Mouse (Mus musculus) kidney, adult 9 months (tissue): Measurements from ENCODE around the gene Gm42791.
A peak's percentile ranks its signal among the peaks of the same experiment; 100 is the strongest.

Experiments
- DNase-seq: peaks from one replicate; pipeline ENCODE4 v3.0.0; 2022

The Gm42791 gene

DNA sequence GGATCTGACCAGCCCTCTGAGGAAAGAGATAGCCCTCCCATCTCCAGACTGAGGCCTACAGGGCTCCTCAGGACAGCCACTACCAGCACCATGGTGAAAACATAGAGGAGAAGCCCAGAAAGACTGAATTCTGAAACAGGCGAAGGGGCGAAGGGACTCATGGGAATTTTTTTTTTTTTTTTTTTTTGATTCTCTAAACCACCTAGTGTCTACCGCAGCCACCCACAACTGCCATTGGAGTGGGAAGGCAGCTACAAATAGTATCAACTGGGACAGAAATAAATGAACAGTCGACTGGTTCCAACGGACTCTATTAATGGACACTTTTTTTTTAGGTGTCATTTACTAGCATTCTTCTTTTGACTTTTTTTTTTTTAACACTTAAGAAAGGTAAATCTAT lies 43.6 kb downstream of the Gm42791 start:
- DNase-seq, result no peak

DNA sequence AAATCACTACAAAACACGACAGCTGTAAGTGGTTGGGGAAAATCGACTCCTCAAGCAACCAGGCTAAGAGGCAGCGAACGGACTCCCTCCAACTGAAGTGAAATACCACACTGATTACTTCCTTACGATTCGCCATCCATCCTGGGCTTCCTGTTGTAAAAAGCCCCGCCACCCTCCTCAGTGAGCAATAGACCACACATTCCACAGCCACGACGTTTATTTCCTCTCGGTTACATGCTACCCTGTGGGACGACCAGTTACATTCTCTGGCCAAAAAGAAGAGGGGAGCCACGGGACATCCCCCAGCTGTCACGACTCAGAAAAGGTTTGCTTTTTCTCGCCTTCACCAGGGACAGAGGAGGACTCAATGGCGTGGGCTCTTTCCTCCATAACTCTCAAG lies 44.9 kb downstream of the Gm42791 start:
- peak; percentile 12 for DNase-seq

DNA sequence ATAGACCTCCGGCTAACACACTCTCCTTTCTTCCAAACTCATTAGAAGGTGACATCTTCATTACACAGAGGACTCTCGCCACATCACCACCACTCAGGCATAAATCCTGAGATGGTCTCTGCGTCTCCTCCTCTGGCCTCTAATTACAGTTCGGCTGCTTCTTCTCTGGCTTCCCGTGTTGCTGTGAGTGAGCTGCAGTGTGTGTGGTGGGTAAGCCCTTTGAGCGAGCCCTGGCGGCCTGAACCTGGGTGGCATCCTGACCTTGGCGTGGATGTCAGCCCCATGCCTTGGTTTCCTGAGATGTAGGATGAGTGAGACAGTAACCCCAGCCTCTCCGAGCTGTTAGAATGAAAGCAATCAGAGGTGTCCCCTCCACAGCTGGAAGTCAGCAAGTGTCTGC lies 46.4 kb downstream of the Gm42791 start:
- no peak for DNase-seq

DNA sequence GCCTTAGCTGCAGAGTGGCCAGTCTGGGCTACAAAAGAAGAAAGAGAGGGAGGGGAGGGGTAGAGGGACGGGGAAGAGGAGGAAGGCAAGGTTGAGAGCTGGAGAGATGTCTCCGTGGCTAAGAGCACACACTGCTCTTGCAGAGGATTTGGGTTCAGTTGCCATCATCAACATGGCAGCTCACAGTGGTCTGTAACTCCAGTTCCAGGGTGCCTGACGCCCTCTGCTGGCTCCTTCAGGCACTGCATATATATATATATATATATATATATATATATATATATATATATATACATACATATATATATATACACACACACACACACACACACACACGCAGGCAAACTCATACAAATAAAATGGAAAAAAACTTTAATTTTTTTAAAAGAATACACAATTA lies 47.5 kb downstream of the Gm42791 start:
- DNase-seq, result no peak

DNA sequence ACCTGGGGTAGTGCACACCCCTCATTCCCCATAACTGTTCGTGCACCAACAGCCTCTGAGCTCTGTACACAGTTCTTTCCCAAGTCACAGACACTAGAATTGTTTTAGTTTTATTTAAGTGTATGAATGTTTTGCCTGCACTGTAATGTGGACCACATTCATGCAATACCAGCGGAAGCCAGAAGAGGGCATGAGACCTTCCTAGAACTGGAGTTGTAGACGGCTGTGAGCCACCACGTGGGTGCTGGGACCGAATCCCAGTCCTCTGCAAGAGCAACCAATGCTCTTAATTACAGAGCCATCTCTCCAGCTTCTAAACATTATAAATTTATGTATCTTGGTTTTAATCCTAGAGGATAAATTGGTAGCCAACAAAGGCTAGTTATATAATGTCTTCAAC lies 48.2 kb downstream of the Gm42791 start:
- no peak for DNase-seq

DNA sequence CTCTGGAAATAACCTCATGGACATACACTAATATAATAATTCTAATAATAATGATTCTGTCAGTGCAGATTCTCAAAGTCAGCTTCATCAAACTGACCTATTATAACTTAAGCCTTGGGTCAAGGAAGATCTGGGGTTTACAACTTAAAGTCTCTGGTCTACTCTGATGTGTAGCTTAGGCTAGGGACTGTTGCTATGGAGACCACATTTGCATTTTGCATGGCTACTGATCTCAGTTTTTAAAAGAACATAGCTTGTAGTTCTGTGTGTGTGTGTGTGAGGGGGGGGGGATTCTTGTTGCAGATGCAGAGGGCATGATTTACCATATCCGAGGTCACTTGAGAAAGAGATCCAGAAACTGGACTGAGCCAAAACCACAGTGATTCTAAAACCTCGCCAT lies 49.2 kb downstream of the Gm42791 start:
- DNase-seq, result no peak

DNA sequence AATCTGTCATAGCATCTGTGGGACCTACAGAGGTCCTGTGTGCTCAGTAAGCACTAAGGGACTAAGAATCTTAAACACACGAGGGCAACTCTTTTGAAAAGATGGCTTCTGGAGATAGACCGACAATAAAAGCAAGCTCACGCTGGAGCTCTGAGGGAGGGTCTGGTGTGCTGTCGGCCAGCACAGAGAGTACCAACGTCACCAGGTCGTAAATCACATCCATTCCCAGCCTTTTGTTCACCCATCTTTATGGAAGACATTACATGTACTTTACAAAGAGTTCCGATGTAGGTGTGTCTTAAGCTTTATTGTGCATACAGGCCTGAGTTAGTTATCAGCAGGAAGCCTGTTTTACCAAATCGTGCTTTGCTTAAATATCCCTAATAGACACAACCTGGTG lies 50.9 kb downstream of the Gm42791 start:
- DNase-seq, result no peak

DNA sequence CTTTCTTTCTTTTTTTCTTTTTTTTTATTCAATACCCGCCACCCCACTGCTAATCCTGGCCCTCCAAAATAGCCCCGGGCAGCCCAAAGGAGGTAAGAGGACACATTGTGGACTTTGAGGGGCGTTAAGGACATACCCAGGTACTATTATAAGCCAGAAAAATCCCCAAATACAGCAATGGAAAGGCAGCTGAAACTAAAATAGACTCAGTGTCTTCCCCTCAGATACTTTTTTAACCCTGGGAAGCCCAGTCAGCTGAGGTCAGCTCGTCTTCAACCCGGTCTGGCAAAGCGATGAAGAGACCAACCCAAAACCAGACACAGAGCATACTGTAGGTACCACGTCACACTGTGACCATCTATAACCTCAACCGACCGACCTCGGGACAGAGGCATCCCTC lies 51.5 kb downstream of the Gm42791 start:
- no peak for DNase-seq

DNA sequence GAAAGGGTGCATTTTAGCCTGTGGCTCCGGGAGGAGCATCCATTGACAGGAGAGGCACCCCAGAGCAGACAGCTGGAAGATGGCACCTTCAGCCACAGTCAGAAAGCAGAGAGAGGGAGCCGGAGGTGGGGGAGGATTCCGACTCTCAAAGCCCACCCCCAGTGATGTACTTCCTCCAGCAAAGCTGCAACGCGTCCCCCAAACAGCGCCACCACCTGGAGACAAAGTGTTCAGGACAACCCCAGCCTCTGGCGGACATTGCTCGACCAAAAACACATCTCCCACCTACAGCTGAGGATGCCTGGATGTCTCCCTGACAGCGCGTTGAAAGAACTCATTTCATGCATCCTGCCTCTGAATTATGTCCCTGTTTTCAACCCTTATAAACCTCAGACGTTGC lies 52.0 kb downstream of the Gm42791 start:
- no peak for DNase-seq

DNA sequence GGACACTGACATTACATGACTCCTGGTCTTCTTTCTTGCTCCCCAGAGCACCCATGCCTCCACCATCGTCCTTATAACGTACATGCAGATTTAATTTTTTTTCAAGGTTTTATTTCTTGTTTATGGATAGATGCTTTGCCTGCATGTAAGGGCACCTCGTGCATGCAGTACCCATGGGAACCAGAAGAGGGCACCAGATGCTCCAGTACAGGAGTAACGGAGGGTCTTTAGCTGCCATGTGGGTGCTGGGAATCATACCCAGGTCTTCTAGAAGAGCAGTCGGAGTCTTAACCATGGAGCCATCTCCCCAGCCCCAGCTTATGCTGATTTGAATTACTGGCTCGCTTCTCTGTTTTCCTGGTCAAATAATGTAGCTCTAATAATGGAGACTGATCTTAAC lies 52.6 kb downstream of the Gm42791 start:
- no peak for DNase-seq

DNA sequence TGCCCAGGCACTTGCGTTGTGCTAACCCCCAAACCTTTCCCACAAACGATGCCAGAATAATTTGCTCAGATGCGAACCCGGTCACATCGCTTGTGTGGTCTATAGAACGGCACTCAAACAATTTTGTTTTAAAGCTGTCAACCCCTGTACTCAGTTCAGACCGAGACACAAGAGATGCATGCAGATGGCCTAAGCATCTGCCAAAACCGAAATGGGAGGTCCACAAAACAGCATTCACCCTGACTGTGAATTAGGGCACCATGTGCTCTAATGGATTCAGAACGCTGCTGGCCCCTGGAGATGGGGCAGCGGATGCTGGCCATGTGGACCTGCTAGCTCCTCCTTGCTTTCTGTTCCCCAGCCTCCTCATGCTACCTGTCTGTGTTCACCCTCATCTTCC lies 53.1 kb downstream of the Gm42791 start:
- no peak for DNase-seq

DNA sequence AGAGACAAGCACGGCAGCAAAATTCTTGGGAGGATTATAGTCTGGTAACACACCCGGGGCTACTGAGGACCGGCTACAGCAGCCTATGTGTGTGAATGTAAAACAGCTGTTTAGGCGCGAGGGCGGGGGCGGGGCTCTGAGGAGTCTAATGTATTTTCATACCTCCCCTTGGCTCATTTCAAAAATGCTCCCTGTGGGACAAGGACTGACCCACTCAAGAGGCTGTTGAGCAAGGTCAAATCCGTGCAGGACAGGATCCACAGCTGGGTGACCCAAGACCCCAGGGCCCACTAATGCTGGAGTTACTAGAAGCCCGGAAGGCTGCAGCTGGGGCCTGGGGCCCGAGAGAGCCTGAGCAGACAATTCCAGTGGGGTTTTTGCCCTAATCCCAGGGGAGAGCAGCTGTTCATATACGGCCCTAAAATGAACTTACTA lies 55.0 kb downstream of the Gm42791 start:
- no peak for DNase-seq

DNA sequence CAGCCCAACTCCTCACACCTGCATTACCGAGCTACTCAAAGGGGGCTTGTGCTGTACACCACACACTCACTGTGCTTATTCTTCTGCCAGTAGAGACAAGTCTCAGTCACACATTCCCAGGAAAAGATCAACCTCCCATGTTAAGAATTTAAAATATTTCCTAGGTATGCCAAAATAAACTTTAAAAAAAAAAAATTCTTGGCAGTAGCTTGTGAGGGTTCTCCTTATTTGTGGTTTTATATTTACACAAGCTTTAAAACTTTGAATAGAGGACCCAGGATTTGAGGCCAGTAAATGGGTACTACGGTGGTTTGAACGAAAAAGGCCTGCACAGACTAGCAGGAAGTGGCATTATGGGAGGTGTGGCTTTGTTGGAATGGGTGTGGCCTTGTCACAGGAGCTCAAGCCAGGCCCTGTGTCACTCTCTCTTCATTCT lies 58.4 kb downstream of the Gm42791 start:
- DNase-seq, result peak; percentile 54

DNA sequence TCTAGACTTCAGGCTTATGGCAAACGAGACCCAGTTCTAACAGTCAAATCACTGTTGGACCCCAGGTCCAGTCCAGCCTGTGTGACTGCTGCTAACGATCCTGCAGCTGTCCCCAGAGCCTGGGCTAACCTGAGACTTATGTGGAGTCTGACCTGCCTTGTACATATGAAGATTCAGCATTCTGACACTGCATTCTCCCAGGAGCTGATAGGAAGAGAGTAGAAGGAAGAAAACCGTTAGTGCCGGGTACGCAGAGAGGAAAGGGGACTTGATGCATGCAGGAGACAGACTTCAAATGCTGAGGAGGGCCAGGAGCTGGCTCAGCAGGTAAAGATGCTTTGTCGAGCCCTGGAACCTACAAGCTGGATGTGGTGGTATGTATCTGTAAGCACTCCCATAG lies 59.1 kb downstream of the Gm42791 start:
- DNase-seq, result no peak

DNA sequence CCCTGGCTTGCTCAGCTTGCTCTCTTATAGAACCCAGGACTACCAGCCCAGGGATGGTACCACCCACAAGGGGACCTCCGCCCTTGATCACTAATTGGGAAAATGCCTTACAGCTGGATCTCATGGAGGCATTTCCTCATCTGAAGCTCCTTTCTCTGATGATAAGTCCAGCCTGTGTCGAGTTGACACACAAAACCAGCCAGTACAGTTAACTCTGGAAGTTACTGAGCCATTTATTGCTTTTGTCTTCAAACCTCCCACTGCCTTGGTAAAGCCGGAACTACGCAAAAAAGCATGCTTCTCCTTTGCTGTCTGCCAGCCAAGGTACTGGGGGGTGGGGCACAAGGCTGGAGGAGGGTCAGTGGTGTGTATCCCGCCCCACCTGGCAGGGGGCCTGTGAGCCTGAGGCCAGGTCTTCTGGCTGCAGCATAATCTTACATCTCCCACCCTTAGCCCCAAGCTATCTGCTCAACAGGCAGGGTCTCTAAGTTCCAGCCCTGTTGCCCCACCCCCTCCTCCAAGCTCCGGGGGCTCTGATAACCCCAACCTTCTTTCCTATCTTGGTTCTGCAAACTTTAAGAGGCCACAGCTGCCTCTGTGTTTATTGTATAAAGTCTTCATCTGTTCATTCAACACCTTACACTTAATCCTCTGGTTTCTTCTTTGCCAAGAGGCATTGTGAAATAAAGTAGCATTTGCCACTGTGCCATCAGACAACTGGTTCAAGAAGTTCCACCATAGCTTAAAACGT lies 59.7 kb downstream of the Gm42791 start:
- DNase-seq, result peak; percentile 46

DNA sequence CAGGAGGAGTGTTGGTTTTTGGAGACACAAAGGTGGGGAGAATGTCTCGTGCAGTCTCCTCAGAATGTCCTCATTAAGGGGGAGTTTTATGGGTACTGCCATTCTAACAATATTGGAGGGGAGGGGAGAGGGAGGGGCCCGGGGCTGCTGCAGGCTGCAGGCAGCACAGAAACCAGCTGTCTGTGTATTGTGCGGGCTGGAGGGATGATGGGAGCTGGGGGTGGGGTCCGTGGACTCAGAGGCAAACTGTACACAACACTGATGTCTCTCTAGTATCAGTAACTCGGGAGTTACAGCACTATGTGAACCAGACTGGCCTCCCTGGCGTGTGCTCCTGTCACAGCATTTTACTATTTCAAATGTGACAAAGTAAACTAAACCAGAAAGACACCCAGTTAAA lies 60.5 kb downstream of the Gm42791 start:
- no peak for DNase-seq

DNA sequence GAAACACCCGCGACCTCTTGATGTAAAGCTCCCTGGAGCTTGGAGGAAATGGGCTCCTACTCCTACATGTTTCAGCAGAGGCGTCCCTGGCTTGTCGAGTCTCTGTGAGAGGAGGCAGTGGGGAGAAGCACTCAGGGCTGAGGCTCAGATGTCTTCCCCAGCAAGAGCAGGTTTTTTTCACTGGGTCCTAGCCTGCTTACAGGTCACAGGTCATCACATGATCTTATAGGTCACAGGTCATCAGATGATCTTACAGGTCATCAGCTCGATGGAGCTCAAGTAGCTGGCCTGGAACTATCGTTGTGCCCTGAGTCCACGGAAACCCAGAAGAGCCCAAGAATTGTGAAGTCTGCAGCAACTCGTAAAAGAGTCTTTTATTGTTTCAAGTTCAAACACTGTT lies 61.2 kb downstream of the Gm42791 start:
- DNase-seq, result no peak

DNA sequence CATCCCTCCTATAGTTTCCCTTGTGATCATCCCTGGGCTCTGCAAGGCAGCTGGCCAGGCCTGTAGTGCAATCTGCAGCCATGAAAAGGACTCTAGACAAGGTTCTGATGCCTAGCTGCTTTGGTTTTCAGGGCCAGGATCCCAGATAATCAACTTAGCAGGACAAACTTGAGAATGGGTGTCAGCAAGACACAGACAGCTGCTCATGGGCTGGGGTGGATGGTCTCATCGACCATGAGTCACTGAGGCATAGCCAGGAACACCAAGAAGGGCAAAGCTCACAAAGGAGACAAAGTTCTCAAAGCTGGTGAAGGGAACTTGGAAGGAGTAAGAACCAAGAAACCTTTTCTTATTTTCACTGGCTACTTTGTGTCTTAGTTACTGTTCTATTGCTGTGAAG lies 63.6 kb downstream of the Gm42791 start:
- DNase-seq, result peak; percentile 92

DNA sequence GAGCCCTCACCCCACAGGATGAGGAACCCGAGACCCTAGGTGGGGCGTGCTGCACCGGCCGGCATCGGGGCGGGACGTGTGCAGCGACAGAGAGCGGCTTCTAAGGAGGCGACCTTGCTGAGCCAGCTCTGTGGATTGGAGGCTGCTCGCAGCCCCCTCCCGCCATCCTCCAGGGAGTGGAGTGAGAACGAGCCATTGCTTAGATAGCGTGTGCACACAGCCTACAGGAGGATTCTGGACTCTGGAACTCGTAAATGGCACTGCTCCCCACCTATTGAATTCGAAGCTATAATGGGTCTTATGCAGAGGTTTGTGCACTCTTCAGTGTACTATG lies 65.9 kb downstream of the Gm42791 start, which contains the start of gene Katnal1:
Gene Katnal1, minus strand, starts transcription at position 205 of the 334 bp plus-strand sequence.
- DNase-seq, result no peak

DNA sequence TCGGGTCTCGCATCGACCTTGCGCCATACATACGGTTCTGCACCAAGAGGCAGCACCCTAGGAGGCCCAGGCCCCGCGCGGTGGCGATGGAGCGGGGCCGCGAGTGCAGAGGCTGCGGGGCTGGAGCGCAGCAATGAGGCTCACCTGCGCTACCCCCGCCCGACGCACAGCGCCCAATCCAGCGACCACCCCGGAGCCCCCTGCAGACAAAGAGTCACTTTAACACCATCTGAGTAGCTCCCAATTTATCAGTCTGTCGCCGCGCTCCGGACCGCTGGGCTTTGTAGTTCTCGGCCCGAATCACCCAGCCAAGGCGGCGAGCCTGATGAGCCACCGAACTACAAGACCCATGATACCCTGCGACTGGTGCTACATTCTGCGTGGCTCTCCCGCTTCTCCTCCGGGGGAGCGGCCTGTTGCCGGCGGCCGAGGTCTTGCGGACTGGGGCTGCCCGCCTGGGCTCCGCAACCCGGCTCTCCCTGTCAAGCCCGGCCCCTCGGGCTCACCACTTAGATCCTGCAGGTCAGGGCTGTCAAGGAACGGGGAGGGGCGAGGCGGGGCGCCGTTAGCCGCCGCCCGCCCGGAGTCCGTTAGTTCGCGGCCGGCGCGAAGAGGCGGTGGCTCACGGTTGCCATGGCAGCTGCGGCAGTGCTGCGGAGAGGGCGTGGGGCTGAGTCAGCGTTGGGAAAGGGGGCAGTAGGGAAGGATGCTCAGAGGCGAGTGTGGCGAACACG lies 66.4 kb downstream of the Gm42791 start:
- DNase-seq, result peak; percentile 96

DNA sequence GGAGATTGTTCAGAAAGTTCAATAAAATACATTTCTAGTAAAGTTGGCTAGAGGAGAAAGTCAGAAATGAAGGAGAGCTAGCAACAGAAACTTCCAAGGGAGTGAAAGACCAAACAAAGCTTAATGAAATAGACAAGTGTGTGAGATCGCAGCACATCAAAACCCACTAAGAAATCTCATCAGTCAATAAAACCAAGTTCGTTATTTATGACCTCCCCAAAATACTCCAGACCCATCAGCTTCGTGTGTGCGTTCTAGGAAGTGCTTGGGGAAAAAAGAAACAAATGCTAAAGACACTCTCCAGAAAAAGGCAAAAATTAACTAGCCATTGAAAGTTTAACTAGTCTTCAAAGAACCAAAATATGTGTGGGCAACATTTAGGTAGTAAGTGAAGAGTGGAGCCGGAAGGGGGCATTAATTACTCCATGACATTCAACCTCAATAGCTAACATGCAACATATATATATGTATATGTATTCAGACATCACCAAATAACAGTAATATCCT lies 67.2 kb downstream of the Gm42791 start:
- DNase-seq, result peak; percentile 53

DNA sequence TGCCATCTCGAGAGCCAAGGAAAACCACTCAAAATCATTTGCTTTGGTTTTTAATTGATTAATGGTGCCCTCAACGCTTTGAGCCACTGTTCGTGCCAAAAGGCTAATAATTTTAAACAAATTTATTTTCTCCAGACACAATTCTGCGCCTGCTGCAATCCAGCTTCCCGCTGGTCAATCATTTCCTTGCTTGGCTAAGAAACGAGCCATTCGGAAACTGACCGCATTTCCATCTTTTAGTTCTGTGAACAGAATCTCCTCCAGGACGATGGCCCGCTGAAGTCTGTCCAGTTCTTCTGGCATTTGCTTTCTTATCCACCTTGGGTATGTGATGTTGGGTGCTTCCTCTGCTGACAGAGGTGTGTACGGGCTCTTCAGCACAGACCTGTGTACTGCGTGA lies 70.4 kb downstream of the Gm42791 start:
- DNase-seq, result peak; percentile 56

DNA sequence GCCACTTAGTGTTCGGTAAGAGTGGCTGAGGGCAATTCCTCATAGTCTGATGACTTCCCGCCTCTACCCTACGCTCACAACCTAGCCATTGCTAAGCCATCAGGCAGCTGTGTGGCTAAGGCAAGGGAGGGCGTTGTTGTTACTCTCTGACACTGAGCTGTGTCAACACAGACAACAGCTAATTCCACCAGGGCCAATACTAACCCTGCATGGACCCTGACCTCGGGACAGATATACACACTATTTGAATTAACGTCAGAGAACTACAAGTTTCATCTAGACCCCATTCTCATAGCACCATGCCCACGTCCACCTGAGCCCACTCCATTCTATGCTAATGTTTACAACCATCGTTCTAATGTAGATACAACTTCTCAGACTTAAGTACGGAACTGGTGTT lies 70.9 kb downstream of the Gm42791 start:
- no peak for DNase-seq

DNA sequence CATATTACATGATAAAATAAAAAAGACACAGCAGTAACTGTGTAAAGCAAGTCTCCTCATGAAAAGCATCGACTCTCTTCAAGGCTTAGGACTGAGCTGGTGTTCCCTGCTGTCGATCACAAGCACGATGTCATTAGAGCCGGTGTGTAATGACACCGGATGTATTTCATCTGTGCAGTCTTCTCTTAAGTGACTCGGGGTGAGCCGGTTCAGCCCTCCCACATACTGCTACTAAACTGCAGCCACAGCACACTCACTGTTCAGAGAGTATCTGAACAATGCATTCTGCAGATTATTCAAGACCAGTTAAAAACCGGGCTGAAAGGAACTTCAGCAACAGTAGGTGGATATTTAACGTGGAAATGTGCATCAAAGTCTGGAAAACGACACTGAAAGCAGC lies 71.5 kb downstream of the Gm42791 start:
- DNase-seq, result no peak

DNA sequence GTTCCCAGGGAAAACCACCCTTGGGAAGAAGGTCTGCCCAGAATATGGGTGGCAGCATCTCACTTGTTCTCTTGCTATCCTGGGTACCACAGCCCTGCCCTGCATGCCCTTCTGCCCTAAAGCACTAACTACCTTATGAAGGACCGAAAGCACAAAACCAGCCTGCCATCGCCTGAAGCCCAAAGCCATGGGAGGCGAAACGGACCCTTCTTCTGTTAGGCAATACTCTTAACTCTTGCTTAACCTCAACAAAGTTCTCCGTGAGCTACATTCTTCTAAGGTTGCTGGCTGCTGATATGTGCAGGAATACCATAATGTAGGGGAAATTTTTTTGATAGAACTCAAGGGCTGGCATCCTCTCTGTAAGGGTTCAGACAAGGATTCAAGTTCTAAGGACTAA lies 72.2 kb downstream of the Gm42791 start:
- DNase-seq, result no peak
